Mouse (Mus musculus) left cerebral cortex, postnatal 14 days (tissue): ENCODE measurements around the gene Atp6v0d1. TPM values are rescaled to one million over a fixed set of nuclear protein-coding genes. Genes with fewer than 3 reads are reported as not detected.

ENCODE experiments used
- DNase-seq, 2 experiments: peaks; one replicate each; pipeline ENCODE4 v3.0.0; 2021 to 2022; ENCODE audit warnings: low spot score in 2 of 2, mixed read lengths in 1 of 2
- intact Hi-C: fragments of 180-260 bp; cut with DNase I; formaldehyde crosslinking; loops from one replicate; pipeline ENCODE4 v1.15.1; 2025
- total RNA-seq, 2 experiments: library from RNA; stranded (reverse); gene quantifications; 2 replicates each; pipeline ENCODE4 v1.2.3; 2021

Atp6v0d1 gene
- total RNA-seq, 2 experiments from 2014 or later, result 347 to 370 TPM

- intact Hi-C loops, result loop anchor here (5.0 kb wide), 1 partner anchor 35 kb away; no protein-coding TSS in a partner anchor
- DNase-seq, result no peak
Measured at GRCm38 (mm10) chr8:105517346-105517745, 48.5 kb downstream of the Atp6v0d1 start.

- peak; percentile 82 for DNase-seq
- intact Hi-C loops, result loop anchor here (5.0 kb wide), 1 partner anchor 36 kb away; no protein-coding TSS in a partner anchor
Measured at GRCm38 (mm10) chr8:105516018-105516645, 49.7 kb downstream of the Atp6v0d1 start.

DNA sequence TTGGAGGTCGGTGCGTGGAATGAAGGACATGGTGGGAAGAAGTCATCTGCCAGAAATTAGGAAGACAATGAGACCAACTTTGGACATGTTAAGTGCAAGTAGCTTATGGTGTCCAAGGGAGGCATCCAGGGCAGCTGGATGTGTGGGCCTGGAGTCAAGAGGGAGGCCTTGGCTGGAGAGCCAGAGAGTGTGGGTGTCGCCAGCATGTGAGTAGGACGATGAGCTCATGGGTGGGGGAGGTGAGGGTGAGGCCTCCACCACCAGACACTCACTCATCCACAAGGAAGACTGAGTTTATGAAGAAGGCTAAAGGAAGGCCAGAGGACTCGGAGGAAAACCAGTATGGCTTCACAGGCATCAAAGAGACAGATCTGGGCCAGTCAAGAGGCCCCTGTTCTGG is 51.2 kb downstream of the Atp6v0d1 start:
- DNase-seq, result no peak
- intact Hi-C loops, result loop anchor here (5.0 kb wide), 1 partner anchor 38 kb away; no protein-coding TSS in a partner anchor

GRCm38 (mm10) chr8:105514194-105514593 is 51.7 kb downstream of the Atp6v0d1 start:
- no peak for DNase-seq
- intact Hi-C loops, result no loop called here

GRCm38 (mm10) chr8:105509997-105510735 is 55.7 kb downstream of the Atp6v0d1 start:
- intact Hi-C loops, result no loop called here
- no peak for DNase-seq

DNA sequence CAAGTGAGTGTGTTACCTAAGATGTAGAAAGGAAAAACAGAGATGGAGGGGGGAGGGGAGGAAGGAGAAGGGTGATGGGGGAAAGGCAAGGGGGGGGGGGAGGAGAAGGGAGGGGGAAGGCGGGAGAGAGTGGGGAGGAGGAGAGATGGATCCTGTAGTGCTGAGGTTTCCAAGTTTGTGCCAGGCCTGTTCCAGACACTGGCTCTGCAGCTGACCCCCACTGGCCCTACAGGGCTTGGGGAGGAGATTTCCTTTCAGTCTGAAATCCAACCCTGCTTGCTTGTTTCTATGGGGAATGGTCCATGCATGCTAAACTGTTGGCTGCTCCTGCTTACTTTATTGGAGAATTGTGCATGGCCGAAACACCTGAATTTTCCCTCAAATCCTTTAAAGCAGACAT is 57.1 kb downstream of the Atp6v0d1 start:
- intact Hi-C loops, result no loop called here
- no peak for DNase-seq

DNA sequence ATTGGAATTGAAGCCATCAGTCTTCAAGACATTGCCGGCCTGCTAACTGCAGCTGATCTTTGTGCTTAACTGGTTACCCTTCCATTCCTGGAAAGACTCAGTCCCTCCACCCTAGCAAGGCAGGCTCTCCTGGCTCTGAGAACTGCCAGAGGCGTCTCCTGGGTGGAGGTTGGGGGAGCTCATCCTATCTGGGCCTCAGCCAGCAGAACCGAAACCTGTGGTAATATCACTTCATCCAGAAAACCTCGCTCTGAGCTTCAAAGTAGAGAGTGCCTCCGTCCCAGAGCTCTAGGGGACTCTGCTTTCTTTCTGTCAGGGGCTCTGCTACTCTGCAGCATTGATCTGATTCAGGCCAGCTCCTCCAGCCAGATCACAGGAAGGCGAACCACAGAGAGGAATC is 58.9 kb downstream of the Atp6v0d1 start:
- no peak for DNase-seq
- intact Hi-C loops, result no loop called here

DNA sequence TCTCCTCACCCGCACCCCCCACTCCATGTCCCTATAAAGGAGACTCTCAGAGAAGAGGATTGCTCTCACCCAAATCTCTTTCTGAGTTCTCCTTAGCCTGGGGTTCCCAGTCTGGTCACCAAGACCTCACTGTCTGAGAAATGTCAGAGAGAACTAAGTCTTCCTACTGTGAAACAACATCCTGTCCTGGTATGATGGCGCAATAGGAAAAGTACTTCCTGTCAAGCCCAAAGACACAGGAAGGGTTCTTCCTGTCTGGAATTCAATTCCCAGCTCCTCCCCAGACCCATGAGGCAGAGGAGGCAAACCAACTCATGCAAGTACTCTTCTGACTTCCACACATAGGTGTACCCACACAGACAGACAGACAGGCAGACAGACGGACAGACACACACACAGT is 61.2 kb downstream of the Atp6v0d1 start:
- intact Hi-C loops, result no loop called here
- DNase-seq, result no peak

DNA sequence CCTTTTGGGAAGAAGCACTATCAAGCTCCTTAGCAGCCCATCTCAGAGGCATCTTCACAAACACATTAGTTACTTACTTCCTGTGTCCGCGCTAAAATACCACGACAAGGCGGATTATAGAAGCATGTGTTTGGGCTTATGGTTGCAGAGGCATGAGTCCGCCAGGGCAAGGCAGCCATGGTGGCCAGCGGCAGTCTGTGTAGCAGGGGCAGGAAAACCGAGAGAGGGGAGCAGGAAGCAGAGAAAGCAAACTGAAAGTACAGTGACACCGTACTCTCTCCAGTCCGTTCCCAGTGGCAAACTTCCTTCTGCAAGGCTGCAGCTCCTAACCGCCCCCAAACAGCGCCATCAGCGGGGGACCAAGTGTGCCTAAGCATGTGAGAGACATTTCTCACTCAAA is 66.1 kb downstream of the Atp6v0d1 start:
- intact Hi-C loops, result no loop called here
- DNase-seq, result no peak

- intact Hi-C loops, result no loop called here
- peak; percentile 79 to 87 for DNase-seq
Measured at GRCm38 (mm10) chr8:105496439-105497180, 69.2 kb downstream of the Atp6v0d1 start, which contains the start of gene Zdhhc1. Gene Zdhhc1 (minus strand): TSS chr8:105496902.

DNA sequence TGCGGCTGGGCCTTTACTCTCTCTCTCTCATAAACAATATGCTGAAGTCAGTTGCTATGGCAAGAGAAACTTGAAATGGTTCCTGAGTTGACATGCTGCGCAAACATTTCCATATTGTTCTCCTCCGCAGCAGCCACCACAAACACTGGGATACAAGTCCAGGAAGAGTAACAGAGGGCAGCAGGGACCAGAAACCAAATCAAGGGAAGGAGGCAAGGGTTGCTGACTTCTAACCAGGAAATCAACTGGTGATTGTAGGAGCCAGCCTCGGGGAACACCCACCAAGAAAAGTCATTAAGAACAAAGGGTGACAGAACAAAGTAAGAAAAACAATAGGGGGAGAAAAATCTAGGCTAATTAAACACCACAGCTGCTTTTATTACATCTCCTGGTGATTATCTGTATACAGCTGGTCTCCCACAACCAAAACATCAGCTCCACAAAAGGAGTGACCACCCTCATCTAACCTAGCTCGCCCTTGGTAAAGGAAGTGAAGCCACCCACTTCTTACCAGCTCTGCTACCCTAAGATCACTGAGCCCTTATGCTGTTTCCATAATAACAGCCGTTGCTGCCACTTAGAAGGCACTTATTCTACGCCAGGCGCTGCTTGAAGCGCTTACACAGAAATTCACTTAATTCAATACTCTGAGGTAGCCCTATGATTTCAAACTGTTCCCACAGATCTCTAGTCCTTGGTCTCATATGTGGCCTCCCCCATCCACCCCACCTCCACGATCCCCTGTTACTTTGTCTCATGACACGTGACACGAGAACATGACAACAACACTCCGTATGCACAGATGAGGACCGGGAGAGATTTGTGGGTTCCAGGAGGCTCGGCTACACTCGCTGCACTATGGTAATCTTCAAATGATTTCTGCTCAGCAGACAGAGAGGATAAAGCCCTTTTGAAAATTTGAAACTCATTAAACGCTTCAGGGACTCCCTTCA is 70.2 kb downstream of the Atp6v0d1 start:
- intact Hi-C loops, result no loop called here
- no peak for DNase-seq

DNA sequence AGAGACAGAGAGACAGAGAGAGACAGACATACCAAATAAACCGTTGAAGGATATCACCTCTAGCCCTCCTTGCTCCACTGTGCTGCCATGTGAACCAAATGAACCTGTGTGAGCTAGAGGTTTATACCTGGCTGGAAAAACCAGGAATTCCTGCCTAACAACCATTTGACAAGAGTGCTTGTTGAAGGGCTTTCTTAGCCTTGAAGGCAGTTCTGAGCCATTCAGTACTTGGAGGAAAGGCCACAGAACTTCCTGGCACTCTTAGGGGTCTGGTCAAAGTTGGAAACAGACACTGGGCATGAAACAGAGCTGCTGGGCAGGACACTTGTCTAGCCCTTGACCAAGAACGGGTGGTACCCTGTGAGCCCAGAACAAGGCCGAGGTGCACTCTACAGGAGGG is 71.3 kb downstream of the Atp6v0d1 start:
- intact Hi-C loops, result no loop called here
- no peak for DNase-seq

- DNase-seq, result no peak
- intact Hi-C loops, result no loop called here
Measured at GRCm38 (mm10) chr8:105493495-105493894, 72.4 kb downstream of the Atp6v0d1 start.

DNA sequence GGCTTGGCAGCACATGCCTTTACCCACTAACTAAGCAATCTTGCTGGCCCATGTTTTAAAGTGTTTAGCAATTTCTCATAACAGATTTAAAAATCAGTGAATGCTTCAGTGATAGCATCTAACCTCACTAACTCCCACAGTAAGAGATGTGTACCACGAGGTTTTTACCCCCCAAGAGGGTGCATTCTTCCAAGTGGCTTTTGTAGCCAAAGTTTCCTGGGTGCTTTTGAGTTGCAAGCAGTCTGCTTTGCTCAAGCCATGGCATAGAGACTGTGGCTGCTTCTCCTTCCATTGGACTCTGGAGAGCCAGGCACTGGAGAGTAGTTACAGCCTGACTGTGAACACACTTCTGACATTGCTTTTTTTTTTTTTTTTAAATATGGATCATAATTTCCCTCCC is 76.6 kb downstream of the Atp6v0d1 start:
- no peak for DNase-seq
- intact Hi-C loops, result no loop called here

DNA sequence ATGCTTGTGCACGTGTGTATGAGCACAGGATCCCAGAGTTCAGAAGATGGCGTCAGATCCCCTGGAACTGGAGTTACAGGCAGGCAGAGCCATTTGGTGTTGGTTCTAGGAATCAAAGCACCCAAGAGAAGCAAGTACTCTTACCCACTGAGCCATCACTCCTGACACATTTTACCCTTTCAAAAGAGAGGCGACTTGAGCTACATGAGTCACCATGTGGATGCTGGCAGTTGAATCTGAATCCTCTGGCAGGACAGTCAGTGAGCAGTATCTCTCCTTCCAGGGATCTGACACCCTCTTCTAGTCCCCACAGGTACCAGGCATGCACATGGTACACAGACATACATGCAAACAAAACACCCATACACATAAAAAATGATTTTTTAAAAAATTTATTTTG is 77.8 kb downstream of the Atp6v0d1 start:
- intact Hi-C loops, result no loop called here
- DNase-seq, result no peak

DNA sequence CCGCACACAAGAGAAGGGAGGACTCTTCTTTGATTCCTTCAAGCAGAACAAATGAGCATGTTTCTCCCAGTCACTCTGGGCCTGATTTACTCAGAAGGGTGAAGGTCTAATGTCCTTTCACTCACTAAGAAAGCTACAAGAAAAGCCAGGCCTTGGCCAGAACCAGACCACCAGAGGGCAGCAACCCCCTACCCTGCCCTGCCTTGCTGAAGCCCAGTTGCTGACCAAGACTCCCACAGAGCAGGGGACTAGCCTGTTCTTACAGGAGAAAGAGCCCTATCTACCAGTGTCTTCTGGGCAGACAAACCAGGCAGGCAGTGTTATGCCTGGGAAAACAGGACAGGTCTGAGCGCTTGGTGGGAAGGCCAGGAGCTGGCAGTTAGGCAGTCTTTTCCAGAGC is 81.5 kb downstream of the Atp6v0d1 start:
- intact Hi-C loops, result no loop called here
- peak in 1 of 2 experiments; percentile 37 for DNase-seq

GRCm38 (mm10) chr8:105484030-105484368 is 81.8 kb downstream of the Atp6v0d1 start:
- intact Hi-C loops, result no loop called here

DNA sequence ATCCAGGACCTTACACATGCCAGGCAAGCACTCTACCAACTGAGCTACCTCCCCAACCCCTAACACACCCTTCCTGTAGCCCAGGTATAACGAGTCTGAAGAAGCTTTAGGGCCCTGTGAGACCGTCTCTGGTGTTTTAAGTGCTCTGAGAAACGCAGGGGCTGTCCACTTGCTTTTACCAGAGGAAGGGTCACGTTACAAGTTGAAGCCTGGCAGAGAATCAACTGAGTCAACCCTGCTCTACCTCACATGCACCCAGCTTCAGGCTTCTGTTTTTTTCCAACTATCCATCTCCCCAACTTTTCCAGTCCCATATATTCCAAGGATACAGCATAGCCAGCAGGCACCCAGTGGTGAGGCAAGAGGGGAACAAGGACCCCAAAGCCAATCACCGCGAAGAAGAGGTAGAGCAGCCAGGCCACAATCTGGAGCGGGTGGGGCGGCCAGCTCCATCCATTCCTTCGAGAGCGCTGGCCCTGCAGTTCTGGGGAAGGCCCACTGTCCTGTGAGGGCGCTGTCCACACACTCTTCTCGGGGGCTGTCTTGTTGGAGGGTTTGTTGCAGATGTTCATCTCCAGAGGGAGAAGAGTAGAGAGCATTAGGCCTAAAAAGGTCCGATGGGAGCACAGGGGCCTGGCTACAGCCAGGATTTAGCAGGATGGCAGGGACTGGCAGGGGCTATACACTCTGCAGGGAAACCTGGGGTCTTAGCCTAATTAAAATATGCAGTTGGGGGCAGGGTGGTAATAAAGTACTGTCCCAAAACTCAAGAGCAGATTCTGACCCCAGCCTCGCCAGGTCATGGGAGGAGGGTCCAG is 82.4 kb downstream of the Atp6v0d1 start:
- intact Hi-C loops, result no loop called here
- DNase-seq, result peak in 1 of 2 experiments; percentile 22

More at GRCm38 (mm10) chr8:105484030-105484368, 81.8 kb downstream of the Atp6v0d1 start:
- no peak for DNase-seq
